Mouse (Mus musculus) liver, postnatal 0 days (tissue): ENCODE measurements at regions not wholly inside any gene's neighbourhood (a gene's known extent, or its start where the extent isn't known, plus 50 kb on each side); places are given as distances from the start of the nearest gene placed in this dataset.

ENCODE experiments used
- ATAC-seq: fragments of 200-750 bp; cut with Nextera tagmentation; 2 replicates; pipeline ENCODE4 v1.8.0; 2017; ENCODE audit warnings: mild to moderate bottlenecking, moderate library complexity
- DNase-seq: peaks from one replicate; pipeline ENCODE4 v3.0.0-alpha.2; 2016
- H3K27ac ChIP-seq: fragments of 300-500 bp; sonication (generic); 2 replicates; pipeline ENCODE4 v1.5.1; 2014; ENCODE audit warnings: antibody characterized with exemption, moderate library complexity, mild to moderate bottlenecking, low read depth
- H3K27me3 ChIP-seq: fragments of 300-500 bp; sonication (generic); 2 replicates; pipeline ENCODE4 v1.6.1; 2014; ENCODE audit warnings: low read length, control low read depth, mixed read lengths; ENCODE audit not compliant: insufficient read depth
- H3K36me3 ChIP-seq: fragments of 300-500 bp; sonication (generic); replicated peaks from 2 replicates; pipeline ENCODE4 v1.6.1; 2014; ENCODE audit warnings: mild to moderate bottlenecking, control low read depth, low read length, moderate library complexity, mixed read lengths; ENCODE audit not compliant: insufficient read depth
- H3K4me1 ChIP-seq: fragments of 300-500 bp; sonication (generic); 2 replicates; pipeline ENCODE4 v1.6.1; 2014; ENCODE audit warnings: antibody characterized with exemption, mild to moderate bottlenecking, control low read depth; ENCODE audit not compliant: insufficient read depth
- H3K4me2 ChIP-seq: fragments of 300-500 bp; sonication (generic); 2 replicates; pipeline ENCODE4 v1.6.1; 2014; ENCODE audit warnings: low read depth, mild to moderate bottlenecking, low read length, moderate library complexity, mixed read lengths
- H3K4me3 ChIP-seq: fragments of 300-500 bp; sonication (generic); 2 replicates; pipeline ENCODE4 v1.5.1; 2014; ENCODE audit warnings: low read depth, low read length
- H3K9ac ChIP-seq: fragments of 300-500 bp; sonication (generic); replicated peaks from 2 replicates; pipeline ENCODE4 v1.6.1; 2014; ENCODE audit warnings: mild to moderate bottlenecking, moderate library complexity
- H3K9me3 ChIP-seq: fragments of 300-500 bp; sonication (generic); 2 replicates; pipeline ENCODE4 v1.6.1; 2016; ENCODE audit warnings: mild to moderate bottlenecking, control low read depth, low read length, mixed read lengths
- CTCF ChIP-seq: sonication (generic); IDR thresholded peaks from 2 replicates; pipeline ENCODE4 v1.5.1; 2016; ENCODE audit warnings: antibody characterized with exemption, low read depth
- EP300 ChIP-seq: IDR thresholded peaks from 2 replicates; pipeline ENCODE4 v1.6.1; 2016; ENCODE audit warnings: antibody characterized with exemption, low read depth, mild to moderate bottlenecking
- whole genome bisulfite sequencing: fragments of 180-500 bp; shearing (Covaris S2); extraction: QIAGEN DNeasy Blood & Tissue Kit; methylation state at CpG from one replicate; pipeline ENCODE4 v1.1.7; 2014; ENCODE audit not compliant: insufficient replicate concordance; 5-methylcytosine and 5-hydroxymethylcytosine counted together

GRCm38 (mm10) chr8:6645287-6645957 lies 1540.3 kb upstream of the Slc10a2 start:
- Histone ChIP-seq H3K9me3 (no peaks in the 10 kb centered on the region), H3K9ac (no peak overlapping the region), H3K4me2 (no peak overlapping the region), H3K36me3 (no peaks in the 10 kb centered on the region), H3K27ac (no peak overlapping the region), H3K4me1 (no peaks in the 10 kb centered on the region), H3K27me3 (no peaks in the 10 kb centered on the region), H3K4me3 (no peak overlapping the region)
- ATAC-seq: no peak
- no peak for TF ChIP-seq CTCF
- no peak for TF ChIP-seq EP300
- no peak for DNase-seq
- 67% methylated on average over 5 of the region's 5 CpGs for WGBS

GRCm38 (mm10) chr8:6644396-6644795 lies 1539.2 kb upstream of the Slc10a2 start:
- H3K4me1 ChIP-seq: no peaks in the 10 kb centered on the region
- no peak overlapping the region for H3K9ac ChIP-seq
- H3K27me3 ChIP-seq: no peaks in the 10 kb centered on the region
- H3K4me2 ChIP-seq: no peak overlapping the region
- no peak overlapping the region for H3K4me3 ChIP-seq
- no peak for TF ChIP-seq EP300
- no peak for TF ChIP-seq CTCF
- WGBS: 84% methylated on average over 2 of the region's 2 CpGs
- DNase-seq: no peak
- H3K27ac ChIP-seq: no peak overlapping the region
- no peaks in the 10 kb centered on the region for H3K9me3 ChIP-seq
- H3K36me3 ChIP-seq: no peaks in the 10 kb centered on the region
- ATAC-seq: no peak

- Histone ChIP-seq H3K4me1 (no peaks in the 10 kb centered on the region), H3K27ac (no peak overlapping the region), H3K4me3 (no peak overlapping the region), H3K9ac (no peak overlapping the region), H3K36me3 (no peaks in the 10 kb centered on the region), H3K27me3 (no peaks in the 10 kb centered on the region), H3K4me2 (no peak overlapping the region), H3K9me3 (no peaks in the 10 kb centered on the region)
- 77% methylated on average over 8 of the region's 8 CpGs for WGBS
- TF ChIP-seq EP300: no peak
- no peak for TF ChIP-seq CTCF
- no peak for ATAC-seq
- DNase-seq: no peak
These were observed 1521.9 kb upstream of the Slc10a2 start for GRCm38 (mm10) chr8:6627009-6627557.

GRCm38 (mm10) chr8:6608891-6609290 lies 1503.7 kb upstream of the Slc10a2 start:
- Histone ChIP-seq H3K9me3 (no peaks in the 10 kb centered on the region), H3K4me3 (no peak overlapping the region), H3K4me1 (no peaks in the 10 kb centered on the region), H3K9ac (no peak overlapping the region), H3K27ac (no peak overlapping the region), H3K36me3 (no peaks in the 10 kb centered on the region), H3K27me3 (no peaks in the 10 kb centered on the region), H3K4me2 (no peak overlapping the region)
- no peak for TF ChIP-seq CTCF
- DNase-seq (no peak), ATAC-seq (no peak)
- WGBS: 65% methylated on average over 2 of the region's 2 CpGs

- no peaks in the 10 kb centered on the region for H3K27me3 ChIP-seq
- no peaks in the 10 kb centered on the region for H3K36me3 ChIP-seq
- H3K9ac ChIP-seq: no peak overlapping the region
- DNase-seq (no peak), ATAC-seq (no peak)
- TF ChIP-seq EP300 (no peak), CTCF (no peak)
- no peaks in the 10 kb centered on the region for H3K9me3 ChIP-seq
- WGBS: 14% methylated on average over 9 of the region's 9 CpGs
- H3K4me1 ChIP-seq: no peaks in the 10 kb centered on the region
- H3K27ac ChIP-seq: no peak overlapping the region
- H3K4me2 ChIP-seq: no peak overlapping the region
- H3K4me3 ChIP-seq: no peak overlapping the region
These were observed 1501.8 kb upstream of the Slc10a2 start for GRCm38 (mm10) chr8:6606854-6607535.

- no peaks in the 10 kb centered on the region for H3K27me3 ChIP-seq
- H3K27ac ChIP-seq: no peak overlapping the region
- H3K4me2 ChIP-seq: no peak overlapping the region
- no peak overlapping the region for H3K4me3 ChIP-seq
- ATAC-seq: no peak
- no peak for TF ChIP-seq CTCF
- TF ChIP-seq EP300: no peak
- H3K9ac ChIP-seq: no peak overlapping the region
- WGBS: 76% methylated on average over 5 of the region's 5 CpGs
- H3K36me3 ChIP-seq: no peaks in the 10 kb centered on the region
- no peak for DNase-seq
- H3K4me1 ChIP-seq: no peaks in the 10 kb centered on the region
- no peaks in the 10 kb centered on the region for H3K9me3 ChIP-seq
These were observed 1499.2 kb upstream of the Slc10a2 start for GRCm38 (mm10) chr8:6604232-6604804.
